Mouse (Mus musculus) kidney, adult 2 months (tissue): ENCODE measurements around the gene Fxyd2.

Experiments used
- CTCF ChIP-seq: fragments of 200-500 bp; conservative IDR thresholded peaks from 2 replicates; pipeline ENCODE4 v1.5.1; 2011; ENCODE audit warnings: low read depth, mild to moderate bottlenecking, control low read depth, low read length, moderate library complexity, mixed read lengths; ENCODE audit not compliant: insufficient read depth, insufficient read length
- POLR2A ChIP-seq: fragments of 200-500 bp; IDR thresholded peaks from one replicate; pipeline ENCODE4 v1.6.1; 2011; ENCODE audit warnings: low read depth, low read length, control low read depth

DNA sequence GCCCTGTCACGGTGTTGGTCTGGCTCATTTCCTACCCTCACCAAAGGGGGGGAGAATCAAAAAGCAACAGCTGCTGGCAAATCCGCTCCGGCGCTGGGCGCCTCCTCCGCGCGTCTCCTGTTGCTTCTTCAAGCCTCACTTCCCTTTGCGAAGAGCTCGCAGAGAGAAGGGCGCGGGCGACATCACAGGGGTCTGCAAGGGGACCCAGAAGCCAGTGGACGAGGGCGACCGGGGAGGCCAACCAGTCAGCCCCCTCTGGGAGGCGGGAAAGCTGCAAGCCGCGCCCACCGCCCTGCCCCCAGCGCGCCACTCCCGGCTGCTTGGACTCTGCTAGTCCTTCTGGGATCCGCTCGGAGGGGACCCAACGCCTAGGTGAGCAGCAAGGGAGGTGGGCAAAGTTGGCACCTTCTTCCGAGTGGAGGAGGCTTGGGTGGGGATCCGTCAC lies 29.3 kb upstream of the Fxyd2 start, which contains the start of gene Fxyd6:
- TF ChIP-seq CTCF: no peak
- TF ChIP-seq POLR2A: no peak
